Mouse (Mus musculus) lung, embryonic 15.5 days (tissue): ENCODE data around the gene Swap70. TPM values are rescaled to one million over a fixed set of nuclear protein-coding genes. Genes with fewer than 3 reads are reported as not detected.

Experiments used
- ATAC-seq: fragments of 200-750 bp; cut with Nextera tagmentation; 2 replicates; pipeline ENCODE4 v1.8.0; 2017; ENCODE audit warnings: moderate number of reproducible peaks, borderline replicate concordance; ENCODE audit not compliant: low FRiP score, low TSS enrichment; ENCODE audit errors: extremely low read depth
- H3K27ac ChIP-seq: fragments of 300-500 bp; sonication (generic); 2 replicates; pipeline ENCODE4 v1.5.1; 2015; ENCODE audit warnings: moderate library complexity, mild to moderate bottlenecking, inconsistent platforms
- H3K27me3 ChIP-seq: fragments of 300-500 bp; sonication (generic); 2 replicates; pipeline ENCODE4 v1.6.1; 2015; ENCODE audit warnings: inconsistent platforms
- H3K36me3 ChIP-seq: fragments of 300-500 bp; sonication (generic); 2 replicates; pipeline ENCODE4 v1.6.1; 2015; ENCODE audit warnings: inconsistent platforms
- H3K4me1 ChIP-seq: fragments of 300-500 bp; sonication (generic); 2 replicates; pipeline ENCODE4 v1.6.1; 2015; ENCODE audit warnings: inconsistent platforms
- H3K4me2 ChIP-seq: fragments of 300-500 bp; sonication (generic); 2 replicates; pipeline ENCODE4 v1.6.1; 2015; ENCODE audit warnings: inconsistent platforms, mild to moderate bottlenecking, moderate library complexity
- H3K4me3 ChIP-seq: fragments of 300-500 bp; sonication (generic); 2 replicates; pipeline ENCODE4 v1.5.1; 2015; ENCODE audit warnings: mild to moderate bottlenecking, inconsistent platforms
- H3K9ac ChIP-seq: fragments of 300-500 bp; sonication (generic); 2 replicates; pipeline ENCODE4 v1.6.1; 2015; ENCODE audit warnings: inconsistent platforms
- H3K9me3 ChIP-seq: fragments of 300-500 bp; sonication (generic); 2 replicates; pipeline ENCODE4 v1.6.1; 2016; ENCODE audit warnings: inconsistent platforms
- WGBS: fragments of 180-500 bp; shearing (Covaris S2); methylation state at CpG from one replicate; pipeline ENCODE4 v1.1.7; 2015; 5-methylcytosine and 5-hydroxymethylcytosine counted together
- polyA plus RNA-seq: library from polyadenylated mRNA; unstranded; fragments of >200 nt; fragmentation: Nextera tagmentation; extraction: Ambion mirVana; gene quantifications from 2 replicates; pipeline ENCODE4 v1.2.1, GENCODE M21; 2015

Gene Swap70
- polyA plus RNA-seq, 1 experiment from 2014 or later: 36.1 TPM

- Histone ChIP-seq H3K9ac (no peak overlapping the region), H3K36me3 (peaks cover 60% of the 10 kb centered on the region), H3K27me3 (no peaks in the 10 kb centered on the region), H3K4me1 (no peaks in the 10 kb centered on the region), H3K9me3 (no peaks in the 10 kb centered on the region), H3K27ac (no peak overlapping the region), H3K4me3 (no peak overlapping the region), H3K4me2 (no peak overlapping the region)
- ATAC-seq: no peak
- WGBS: 83% methylated on average over 1 of the region's 1 CpGs
Observed at GRCm38 (mm10) chr7:110315352-110315751, 93.8 kb downstream of the Swap70 start.

- no peak overlapping the region for H3K27ac ChIP-seq
- 91% methylated on average over 4 of the region's 4 CpGs for WGBS
- H3K9ac ChIP-seq: no peak overlapping the region
- no peak for ATAC-seq
- no peaks in the 10 kb centered on the region for H3K27me3 ChIP-seq
- H3K36me3 ChIP-seq: peaks cover 58% of the 10 kb centered on the region
- H3K4me3 ChIP-seq: no peak overlapping the region
- H3K4me2 ChIP-seq: no peak overlapping the region
- no peaks in the 10 kb centered on the region for H3K4me1 ChIP-seq
- H3K9me3 ChIP-seq: no peaks in the 10 kb centered on the region
Observed at GRCm38 (mm10) chr7:110317412-110317811, 95.9 kb downstream of the Swap70 start.

GRCm38 (mm10) chr7:110318971-110319519 is 97.5 kb downstream of the Swap70 start:
- WGBS: 46% methylated on average over 6 of the region's 6 CpGs
- Histone ChIP-seq H3K27ac (no peak overlapping the region), H3K4me3 (no peak overlapping the region), H3K27me3 (no peaks in the 10 kb centered on the region), H3K4me1 (no peaks in the 10 kb centered on the region), H3K36me3 (peaks cover 48% of the 10 kb centered on the region), H3K4me2 (no peak overlapping the region), H3K9me3 (no peaks in the 10 kb centered on the region), H3K9ac (no peak overlapping the region)
- ATAC-seq: no peak

GRCm38 (mm10) chr7:110321106-110321505 is 99.6 kb downstream of the Swap70 start:
- peaks cover 46% of the 10 kb centered on the region for H3K36me3 ChIP-seq
- no peaks in the 10 kb centered on the region for H3K27me3 ChIP-seq
- no peaks in the 10 kb centered on the region for H3K4me1 ChIP-seq
- H3K9me3 ChIP-seq: no peaks in the 10 kb centered on the region
- ATAC-seq: no peak
- H3K4me3 ChIP-seq: no peak overlapping the region
- WGBS: 56% methylated on average over 5 of the region's 5 CpGs
- no peak overlapping the region for H3K4me2 ChIP-seq
- H3K27ac ChIP-seq: no peak overlapping the region
- H3K9ac ChIP-seq: no peak overlapping the region

- no peak overlapping the region for H3K9ac ChIP-seq
- H3K9me3 ChIP-seq: no peaks in the 10 kb centered on the region
- no peak for ATAC-seq
- H3K4me2 ChIP-seq: no peak overlapping the region
- no peak overlapping the region for H3K27ac ChIP-seq
- H3K4me3 ChIP-seq: no peak overlapping the region
- no peaks in the 10 kb centered on the region for H3K4me1 ChIP-seq
- 89% methylated on average over 1 of the region's 1 CpGs for WGBS
- peaks cover 61% of the 10 kb centered on the region for H3K36me3 ChIP-seq
- no peaks in the 10 kb centered on the region for H3K27me3 ChIP-seq
Observed at GRCm38 (mm10) chr7:110324852-110325251, 103.3 kb downstream of the Swap70 start.

- no peaks in the 10 kb centered on the region for H3K9me3 ChIP-seq
- H3K4me2 ChIP-seq: no peak overlapping the region
- ATAC-seq: no peak
- no peaks in the 10 kb centered on the region for H3K27me3 ChIP-seq
- WGBS: 85% methylated on average over 5 of the region's 5 CpGs
- no peak overlapping the region for H3K27ac ChIP-seq
- no peak overlapping the region for H3K4me3 ChIP-seq
- H3K9ac ChIP-seq: no peak overlapping the region
- peaks cover 55% of the 10 kb centered on the region for H3K36me3 ChIP-seq
- no peaks in the 10 kb centered on the region for H3K4me1 ChIP-seq
Observed at GRCm38 (mm10) chr7:110325381-110326110, 104.0 kb downstream of the Swap70 start.

Other genes starting within 250 kb of the Swap70 start
- gene Tmem41b, start 234.8 kb upstream of the Swap70 start, polyA plus RNA-seq: 61.6 and 65.6 TPM in 2 replicates
- gene Ipo7, start 203.4 kb upstream of the Swap70 start, polyA plus RNA-seq: 45.6 and 46.2 TPM in 2 replicates
- gene Zfp143, start 160.5 kb upstream of the Swap70 start, polyA plus RNA-seq: 20.7 and 21.2 TPM in 2 replicates
- 31.4 and 32.9 TPM in 2 replicates for gene Wee1, start 99.7 kb upstream of the Swap70 start, polyA plus RNA-seq